Mouse (Mus musculus) forebrain, embryonic 10.5 days (tissue): Measurements from ENCODE around the gene Pard3. TPM values are rescaled to one million over a fixed set of nuclear protein-coding genes. Genes with fewer than 3 reads are reported as not detected.

Source experiments
- DNase-seq: peaks from one replicate; pipeline ENCODE4 v3.0.0-alpha.2; 2017; ENCODE audit warnings: low spot score; ENCODE audit errors: extremely low spot score
- H3K27ac ChIP-seq: fragments of 300-500 bp; sonication (generic); 2 replicates; pipeline ENCODE4 v1.5.1; 2016; ENCODE audit warnings: mild to moderate bottlenecking
- H3K27me3 ChIP-seq: fragments of 300-500 bp; sonication (generic); 2 replicates; pipeline ENCODE4 v1.6.1; 2016; ENCODE audit warnings: mild to moderate bottlenecking; ENCODE audit not compliant: poor library complexity, severe bottlenecking
- H3K36me3 ChIP-seq: fragments of 300-500 bp; sonication (generic); replicated peaks from 2 replicates; pipeline ENCODE4 v1.6.1; 2016; ENCODE audit warnings: mild to moderate bottlenecking, moderate library complexity
- H3K4me1 ChIP-seq: fragments of 300-500 bp; sonication (generic); 2 replicates; pipeline ENCODE4 v1.6.1; 2016
- H3K4me3 ChIP-seq: fragments of 300-500 bp; sonication (generic); 2 replicates; pipeline ENCODE4 v1.5.1; 2016; ENCODE audit warnings: mild to moderate bottlenecking, moderate library complexity
- H3K9me3 ChIP-seq: fragments of 300-500 bp; sonication (generic); 2 replicates; pipeline ENCODE4 v1.6.1; 2016; ENCODE audit warnings: mild to moderate bottlenecking, moderate library complexity
- WGBS: fragments of 180-500 bp; shearing (Covaris S2); methylation state at CpG from one replicate; pipeline ENCODE4 v1.1.7; 2016; 5-methylcytosine and 5-hydroxymethylcytosine counted together
- polyA plus RNA-seq: library from polyadenylated mRNA; unstranded; fragments of >200 nt; fragmentation: Nextera tagmentation; extraction: Ambion mirVana; gene quantifications from 2 replicates; pipeline ENCODE4 v1.2.1, GENCODE M21; 2016

The Pard3 gene
- polyA plus RNA-seq, 1 experiment from 2014 or later = 27.3 TPM

DNA sequence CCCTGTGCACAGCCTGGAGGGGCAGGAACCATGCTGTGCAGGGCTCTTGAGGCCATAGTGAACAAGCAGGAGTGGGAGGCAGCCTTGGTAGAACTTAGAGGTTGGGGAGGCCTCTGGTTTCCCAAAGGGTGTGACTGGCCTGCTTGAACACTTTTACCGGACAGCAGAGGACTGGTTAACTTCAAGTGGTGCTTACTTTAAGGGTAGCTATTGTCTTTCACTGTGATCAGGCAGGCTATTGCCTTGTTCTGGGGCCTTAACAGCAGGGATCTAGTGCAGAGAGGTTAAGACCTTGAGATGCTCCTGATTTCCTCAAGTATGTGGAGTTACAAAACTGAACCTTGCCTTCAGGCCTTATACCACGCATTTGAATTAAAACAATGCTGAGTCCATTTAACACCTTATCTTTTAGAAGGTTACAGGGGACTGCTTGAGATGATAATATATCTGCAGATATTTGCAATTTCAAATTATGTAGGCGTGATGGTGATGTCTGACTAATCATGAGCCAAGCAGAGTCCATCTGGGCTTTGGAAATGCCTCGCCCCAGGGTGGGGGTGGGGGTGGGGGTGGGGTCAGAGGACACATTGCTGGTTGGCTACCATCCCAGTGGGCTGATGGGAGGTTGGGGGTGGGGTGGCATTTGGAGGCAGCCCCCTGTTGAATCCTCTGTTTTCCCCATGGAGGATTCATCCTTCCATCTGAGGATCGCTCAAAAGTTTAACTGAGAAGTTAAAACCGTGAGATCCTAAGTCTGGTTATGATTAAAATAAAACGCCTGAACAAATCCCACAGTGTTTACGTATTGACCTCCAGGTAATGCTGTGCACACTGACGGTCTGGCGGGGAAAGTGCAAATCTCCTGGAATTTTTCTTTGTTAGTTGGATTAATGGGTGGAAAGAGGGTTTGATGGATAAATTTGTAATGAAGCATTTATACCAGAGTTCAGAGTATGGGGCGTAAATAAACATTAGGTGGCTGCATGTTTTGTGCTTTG is 62.3 kb downstream of the Pard3 start:
- H3K9me3 ChIP-seq = no peaks in the 10 kb centered on the region
- peak; percentile 30 for DNase-seq
- H3K36me3 ChIP-seq = no peaks in the 10 kb centered on the region
- H3K27ac ChIP-seq = peak overlapping the region; percentile 67
- no peaks in the 10 kb centered on the region for H3K27me3 ChIP-seq
- WGBS = 24% methylated on average over 11 of the region's 11 CpGs
- H3K4me1 ChIP-seq = peaks cover 80% of the 10 kb centered on the region
- H3K4me3 ChIP-seq = peak overlapping the region; percentile 34

DNA sequence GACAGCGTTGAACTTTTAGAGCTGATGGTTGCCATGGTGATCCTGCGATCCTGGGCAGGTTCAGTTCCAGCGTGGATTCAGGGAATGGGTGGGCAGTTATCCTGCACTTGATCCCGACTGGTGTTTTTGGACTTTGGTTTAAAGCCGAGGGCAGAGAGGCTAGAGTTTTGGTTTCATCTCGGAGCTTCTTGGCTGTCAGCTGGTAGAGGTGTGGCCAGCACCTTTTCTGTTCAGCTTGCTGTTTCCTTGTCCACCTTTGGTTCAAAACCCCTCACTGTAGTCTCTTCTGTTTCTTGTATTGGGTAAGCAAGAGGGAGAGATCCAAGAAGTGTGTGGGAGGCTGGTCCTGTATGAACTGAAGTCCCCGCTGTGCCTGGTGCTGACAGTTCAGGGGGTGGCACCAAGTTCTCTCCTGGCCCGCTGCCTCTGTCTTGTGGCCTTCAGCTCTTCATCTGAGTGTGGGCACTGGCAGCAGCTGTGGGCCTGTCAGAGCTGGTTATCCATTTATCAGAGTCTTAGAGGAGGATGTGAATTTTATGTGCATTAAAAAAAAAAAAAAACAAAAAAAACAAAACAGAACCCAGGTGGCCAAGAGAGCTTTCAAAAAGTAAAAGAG is 65.2 kb downstream of the Pard3 start:
- WGBS = 65% methylated on average over 8 of the region's 8 CpGs
- Histone ChIP-seq H3K27me3 (no peaks in the 10 kb centered on the region), H3K36me3 (no peaks in the 10 kb centered on the region), H3K27ac (no peak overlapping the region), H3K4me1 (peaks cover 68% of the 10 kb centered on the region), H3K4me3 (no peak overlapping the region), H3K9me3 (no peaks in the 10 kb centered on the region)
- DNase-seq = no peak

DNA sequence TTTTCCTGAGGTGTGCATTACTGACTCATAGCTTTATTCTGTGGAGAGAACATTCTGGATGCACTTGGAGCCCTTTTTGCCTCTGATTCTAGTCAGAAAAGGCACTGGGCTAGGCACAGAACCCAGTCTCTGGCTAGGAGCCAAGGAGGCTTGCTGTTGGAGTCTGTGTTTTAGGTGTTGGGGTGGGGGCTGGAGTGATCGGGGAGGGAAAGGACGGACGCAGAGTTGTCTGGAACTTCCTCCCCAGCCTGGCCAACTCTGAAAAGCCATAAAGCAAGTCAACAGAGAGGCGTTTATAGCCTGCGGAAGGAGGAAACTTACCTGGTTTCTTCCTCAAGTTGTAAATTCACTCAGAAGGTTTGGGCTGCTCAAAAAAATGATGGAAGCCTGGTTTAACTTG is 70.6 kb downstream of the Pard3 start:
- DNase-seq = no peak
- no peaks in the 10 kb centered on the region for H3K27me3 ChIP-seq
- H3K36me3 ChIP-seq = no peaks in the 10 kb centered on the region
- no peak overlapping the region for H3K4me3 ChIP-seq
- H3K27ac ChIP-seq = no peak overlapping the region
- H3K9me3 ChIP-seq = no peaks in the 10 kb centered on the region
- 89% methylated on average over 5 of the region's 5 CpGs for WGBS
- H3K4me1 ChIP-seq = peaks cover 47% of the 10 kb centered on the region

DNA sequence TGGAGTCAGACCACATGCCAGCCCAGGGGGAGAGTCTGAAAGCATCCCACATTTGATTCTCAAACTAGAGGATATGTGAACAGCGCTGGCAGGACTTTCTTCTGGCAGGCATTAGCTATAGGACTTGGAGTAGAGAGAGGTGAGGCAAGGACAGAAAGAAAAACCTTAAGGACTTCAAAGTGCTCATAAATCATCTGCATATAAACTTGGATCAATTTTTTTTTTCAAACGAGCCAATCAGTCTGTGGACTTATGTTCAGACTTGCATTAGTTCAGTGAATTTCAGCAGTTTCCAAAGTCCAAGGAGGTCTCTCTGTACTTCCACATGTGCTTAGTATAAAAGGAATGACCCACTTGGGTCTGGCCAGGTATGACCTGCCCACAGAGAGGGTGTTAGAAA is 72.5 kb downstream of the Pard3 start:
- H3K4me3 ChIP-seq = no peak overlapping the region
- no peaks in the 10 kb centered on the region for H3K9me3 ChIP-seq
- no peaks in the 10 kb centered on the region for H3K27me3 ChIP-seq
- no peak for DNase-seq
- WGBS = 82% methylated on average over 2 of the region's 2 CpGs
- no peak overlapping the region for H3K27ac ChIP-seq
- no peaks in the 10 kb centered on the region for H3K36me3 ChIP-seq
- H3K4me1 ChIP-seq = peaks cover 32% of the 10 kb centered on the region

DNA sequence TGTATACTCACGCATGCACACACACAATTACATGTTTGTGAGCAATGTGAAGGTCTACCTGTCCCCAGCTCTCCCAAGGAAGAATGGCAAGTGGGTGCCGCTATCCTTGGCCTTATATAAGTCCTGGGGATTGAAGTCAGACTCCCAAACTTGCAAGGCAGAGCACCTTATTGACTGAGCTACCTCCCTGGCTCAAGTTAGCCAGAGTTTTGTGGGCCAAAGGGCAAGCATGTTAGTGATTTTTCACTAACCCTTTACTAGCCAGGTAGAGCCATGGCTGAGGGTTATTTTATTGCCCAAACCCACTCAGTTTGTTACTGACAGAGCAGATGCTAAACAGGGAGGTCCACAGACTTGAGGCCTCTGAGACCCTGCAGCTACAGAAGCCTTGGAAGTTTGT is 73.1 kb downstream of the Pard3 start:
- 88% methylated on average over 2 of the region's 2 CpGs for WGBS
- Histone ChIP-seq H3K27me3 (no peaks in the 10 kb centered on the region), H3K36me3 (no peaks in the 10 kb centered on the region), H3K4me1 (peaks cover 32% of the 10 kb centered on the region), H3K4me3 (no peak overlapping the region), H3K9me3 (no peaks in the 10 kb centered on the region), H3K27ac (no peak overlapping the region)
- no peak for DNase-seq

DNA sequence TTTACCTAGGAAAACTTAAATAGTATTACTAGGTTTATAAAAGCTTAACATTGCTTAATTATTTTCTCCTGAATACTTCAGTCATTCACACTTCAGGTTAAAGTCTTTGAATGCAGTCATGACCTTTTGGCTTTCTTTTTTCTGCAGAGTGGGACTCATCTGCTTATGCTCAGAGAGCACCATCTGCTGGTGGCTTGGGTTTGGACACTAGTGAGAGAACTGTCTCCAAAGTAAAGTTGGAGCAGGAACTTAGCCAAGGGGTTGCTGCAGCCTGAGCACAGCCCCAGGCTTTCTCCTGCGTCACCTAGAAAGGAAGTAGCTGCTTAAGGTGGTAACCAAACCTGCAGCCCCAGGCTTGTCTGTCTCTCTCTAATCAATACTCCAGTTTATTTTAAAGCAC is 75.5 kb downstream of the Pard3 start:
- no peak overlapping the region for H3K4me3 ChIP-seq
- H3K4me1 ChIP-seq = peaks cover 41% of the 10 kb centered on the region
- DNase-seq = peak; percentile 51
- H3K36me3 ChIP-seq = no peaks in the 10 kb centered on the region
- no peak overlapping the region for H3K27ac ChIP-seq
- H3K27me3 ChIP-seq = no peaks in the 10 kb centered on the region
- 41% methylated on average over 1 of the region's 1 CpGs for WGBS
- no peaks in the 10 kb centered on the region for H3K9me3 ChIP-seq

DNA sequence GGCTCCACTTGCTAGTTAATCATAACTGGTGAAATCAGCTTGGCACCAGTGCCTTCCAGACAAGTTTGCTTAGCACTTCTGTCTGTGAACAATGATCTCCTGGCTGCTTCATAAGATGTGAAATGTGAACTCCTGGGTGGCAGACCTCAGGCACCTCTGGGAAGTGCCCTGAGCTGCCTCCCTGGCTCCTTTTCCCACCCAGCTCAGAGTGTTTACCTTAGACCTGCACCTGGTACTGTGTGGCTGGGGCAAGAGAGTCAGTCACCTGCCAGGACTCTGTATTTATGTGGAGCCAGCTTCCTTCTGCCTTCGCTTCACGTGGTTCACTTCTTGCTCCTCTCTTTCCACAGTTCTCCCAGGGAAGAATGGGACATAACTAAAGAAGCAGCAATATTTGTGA is 77.3 kb downstream of the Pard3 start:
- Histone ChIP-seq H3K36me3 (no peaks in the 10 kb centered on the region), H3K27ac (no peak overlapping the region), H3K4me3 (no peak overlapping the region), H3K27me3 (no peaks in the 10 kb centered on the region), H3K9me3 (no peaks in the 10 kb centered on the region), H3K4me1 (peaks cover 50% of the 10 kb centered on the region)
- 100% methylated on average over 2 of the region's 2 CpGs for WGBS
- no peak for DNase-seq

DNA sequence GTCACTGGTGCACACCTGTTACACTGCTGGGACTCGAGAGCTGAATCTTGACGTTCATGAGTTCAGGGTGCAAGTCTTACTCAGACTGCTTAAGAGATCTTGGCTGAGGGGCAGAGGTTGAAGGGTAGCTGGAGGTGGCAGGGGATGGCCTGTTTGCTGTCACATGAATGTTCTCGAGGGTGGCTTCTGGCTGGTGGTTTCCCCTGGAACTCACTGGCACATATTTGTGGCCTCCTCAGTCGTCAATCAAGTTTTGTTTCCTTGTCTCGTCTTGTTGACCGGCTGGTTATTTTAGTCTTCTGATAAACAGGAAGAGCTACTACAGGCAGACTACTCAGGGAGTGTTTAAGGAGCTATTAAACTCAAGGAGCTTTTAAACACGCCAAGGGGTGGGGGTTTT is 79.9 kb downstream of the Pard3 start:
- H3K27me3 ChIP-seq = no peaks in the 10 kb centered on the region
- H3K27ac ChIP-seq = no peak overlapping the region
- H3K9me3 ChIP-seq = no peaks in the 10 kb centered on the region
- no peak for DNase-seq
- no peak overlapping the region for H3K4me3 ChIP-seq
- H3K4me1 ChIP-seq = peaks cover 36% of the 10 kb centered on the region
- WGBS = 76% methylated on average over 7 of the region's 7 CpGs
- no peaks in the 10 kb centered on the region for H3K36me3 ChIP-seq

DNA sequence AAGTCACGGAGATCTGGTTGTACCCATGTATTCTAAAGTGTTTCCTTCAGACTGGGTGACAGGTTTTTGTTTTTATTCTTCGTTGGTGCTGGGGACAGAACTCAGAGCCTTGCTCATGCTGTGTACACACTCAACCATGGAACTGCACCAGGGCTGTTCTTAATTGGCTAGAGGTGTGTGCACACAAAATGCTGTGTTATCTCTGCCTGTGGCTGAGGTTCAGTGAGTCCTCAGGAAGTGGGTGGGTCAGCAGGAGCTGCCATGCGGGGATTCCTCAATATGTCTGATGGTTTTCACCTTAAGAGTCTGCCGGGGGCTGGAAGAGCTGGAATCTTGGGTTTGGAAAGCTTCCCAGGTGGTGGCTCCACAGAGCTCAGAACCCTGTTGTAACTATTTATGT is 80.9 kb downstream of the Pard3 start:
- WGBS = 68% methylated on average over 4 of the region's 4 CpGs
- Histone ChIP-seq H3K36me3 (no peaks in the 10 kb centered on the region), H3K27ac (no peak overlapping the region), H3K9me3 (no peaks in the 10 kb centered on the region), H3K4me3 (no peak overlapping the region), H3K4me1 (peaks cover 30% of the 10 kb centered on the region), H3K27me3 (no peaks in the 10 kb centered on the region)
- no peak for DNase-seq

DNA sequence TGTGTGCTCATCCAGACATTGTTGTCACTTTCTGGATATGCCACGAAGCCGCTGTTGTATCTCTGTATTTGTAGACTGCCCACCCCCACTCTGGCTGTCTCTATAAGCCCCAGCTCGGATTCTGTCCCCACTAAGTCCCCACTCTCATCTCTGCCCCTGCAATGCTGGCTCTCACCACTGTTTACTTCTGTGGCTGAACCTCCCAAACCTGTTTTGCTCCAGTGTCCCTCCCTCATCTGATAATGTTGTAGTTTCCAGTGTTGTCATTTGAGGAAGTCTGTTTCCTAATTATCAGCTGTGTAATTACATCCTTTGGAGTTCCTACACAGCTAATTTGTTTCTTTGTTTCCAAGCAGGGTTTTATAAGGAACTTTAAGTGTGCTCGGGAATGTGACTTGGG is 81.4 kb downstream of the Pard3 start:
- no peak for DNase-seq

DNA sequence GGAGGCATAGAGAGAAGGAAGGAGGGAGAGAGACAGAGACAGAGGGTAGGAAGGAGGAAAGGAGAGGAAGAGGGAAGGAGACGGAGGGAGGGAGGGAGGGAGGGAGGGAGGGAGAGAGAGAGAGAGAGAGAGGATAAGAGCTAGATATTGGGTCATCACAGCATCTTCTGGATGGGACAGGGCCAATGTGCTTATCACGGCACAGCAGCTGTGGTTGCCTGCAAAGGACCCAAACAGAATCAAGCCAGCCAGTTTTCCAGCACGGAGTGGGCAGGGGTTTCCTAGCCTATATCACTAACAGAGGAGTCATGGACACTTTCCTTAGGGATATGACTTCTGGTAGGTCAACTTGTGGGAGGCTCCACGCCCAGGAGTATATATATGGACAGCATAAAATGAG is 82.4 kb downstream of the Pard3 start:
- H3K4me1 ChIP-seq = peaks cover 30% of the 10 kb centered on the region
- H3K27me3 ChIP-seq = no peaks in the 10 kb centered on the region
- DNase-seq = no peak
- H3K36me3 ChIP-seq = no peaks in the 10 kb centered on the region
- H3K4me3 ChIP-seq = no peak overlapping the region
- no peaks in the 10 kb centered on the region for H3K9me3 ChIP-seq
- 78% methylated on average over 4 of the region's 4 CpGs for WGBS
- no peak overlapping the region for H3K27ac ChIP-seq

More for the DNA sequence above, 81.4 kb downstream of the Pard3 start:
- H3K36me3 ChIP-seq = no peaks in the 10 kb centered on the region
- H3K27ac ChIP-seq = no peak overlapping the region
- no peak overlapping the region for H3K4me3 ChIP-seq
- peaks cover 30% of the 10 kb centered on the region for H3K4me1 ChIP-seq
- H3K9me3 ChIP-seq = no peaks in the 10 kb centered on the region
- H3K27me3 ChIP-seq = no peaks in the 10 kb centered on the region
- WGBS = 50% methylated on average over 4 of the region's 4 CpGs

DNA sequence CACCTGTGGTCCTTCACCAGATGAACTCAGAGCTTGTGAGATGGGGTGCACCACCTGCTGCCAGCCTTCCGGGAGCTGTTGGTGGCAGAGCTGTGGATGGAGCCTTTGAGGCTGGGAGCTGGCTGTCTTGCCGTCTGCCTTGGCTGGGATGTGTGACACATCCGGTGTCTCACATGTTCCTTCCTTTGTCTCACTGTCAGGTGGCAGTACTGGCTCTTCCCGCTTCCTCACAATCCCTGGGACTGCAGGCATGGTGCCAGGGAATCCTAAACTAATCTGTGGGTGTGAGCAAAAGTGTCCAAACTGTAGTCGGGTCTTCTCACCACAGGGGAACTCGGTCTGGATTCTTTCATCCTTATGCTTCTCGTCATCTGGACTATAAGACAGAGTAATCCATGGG is 85.1 kb downstream of the Pard3 start:
- Histone ChIP-seq H3K4me1 (peaks cover 25% of the 10 kb centered on the region), H3K27me3 (no peaks in the 10 kb centered on the region), H3K27ac (no peak overlapping the region), H3K9me3 (no peaks in the 10 kb centered on the region), H3K4me3 (no peak overlapping the region), H3K36me3 (no peaks in the 10 kb centered on the region)
- WGBS = 90% methylated on average over 7 of the region's 7 CpGs
- DNase-seq = no peak

DNA sequence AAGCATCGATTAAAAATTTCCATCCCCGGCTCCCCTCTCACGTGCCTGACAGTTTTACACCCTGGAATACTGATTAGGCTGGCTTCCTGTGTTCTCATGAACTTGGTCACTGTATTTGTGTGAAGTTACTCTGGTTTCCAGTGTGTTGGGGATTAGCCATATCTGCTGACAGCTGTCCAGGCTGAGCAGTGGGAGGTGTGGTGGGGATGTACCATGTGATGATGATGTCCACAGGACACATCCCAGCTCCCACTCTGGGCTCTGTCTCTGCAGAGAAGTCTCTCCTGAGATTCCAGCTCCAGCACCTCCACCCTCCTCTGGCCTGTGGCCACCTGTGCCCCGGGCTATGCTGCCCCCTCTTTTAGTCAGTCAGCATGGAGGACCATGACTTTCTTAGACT is 87.0 kb downstream of the Pard3 start:
- no peaks in the 10 kb centered on the region for H3K9me3 ChIP-seq
- H3K36me3 ChIP-seq = no peaks in the 10 kb centered on the region
- no peak overlapping the region for H3K4me3 ChIP-seq
- no peaks in the 10 kb centered on the region for H3K27me3 ChIP-seq
- no peak for DNase-seq
- 93% methylated on average over 4 of the region's 4 CpGs for WGBS
- peaks cover 10% of the 10 kb centered on the region for H3K4me1 ChIP-seq
- H3K27ac ChIP-seq = no peak overlapping the region
